Mouse (Mus musculus): Measurements from ENCODE around the gene Gnai2.

The Gnai2 gene

DNA sequence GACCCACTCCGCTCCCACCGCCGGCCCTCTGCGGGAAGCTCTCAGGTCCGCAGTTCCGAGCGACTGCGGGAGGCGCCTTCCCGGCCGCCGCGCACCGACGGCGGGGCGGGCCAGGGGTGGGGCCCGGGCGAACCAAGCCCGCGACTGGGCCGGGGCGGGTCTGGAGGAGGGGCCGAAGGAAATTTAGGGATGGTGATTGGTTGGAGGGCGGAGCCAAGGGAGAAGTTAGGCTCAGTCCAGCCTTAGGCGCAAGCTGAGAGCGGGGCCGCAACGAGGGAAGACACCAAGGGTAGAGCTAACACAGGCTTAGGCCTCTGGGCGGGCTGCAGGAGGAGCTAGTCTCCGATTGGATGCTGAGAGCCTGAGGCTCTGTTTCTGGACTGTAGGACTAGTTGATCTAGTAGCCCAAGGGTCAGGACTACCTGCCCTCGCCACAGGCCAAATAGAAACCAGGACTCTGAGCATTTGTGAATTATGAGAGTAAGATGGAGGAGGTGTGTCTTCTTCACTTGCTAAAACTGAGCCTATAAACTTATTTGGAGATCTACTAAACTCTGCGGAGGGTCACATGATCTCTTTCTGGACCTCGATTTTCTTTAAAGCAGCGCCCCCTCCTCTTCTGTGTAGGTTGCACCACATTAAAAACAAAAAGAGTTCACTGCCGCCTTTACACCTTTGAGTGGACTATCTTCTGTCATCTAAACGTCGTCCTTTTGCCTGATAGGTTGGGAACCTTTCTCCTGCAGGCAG is at the start of gene Gnai2:
Gnai2 (minus strand) TSS at position 89 of the 750 bp plus-strand sequence.
- DNase-seq = peak; percentile 96 to 97

DNA sequence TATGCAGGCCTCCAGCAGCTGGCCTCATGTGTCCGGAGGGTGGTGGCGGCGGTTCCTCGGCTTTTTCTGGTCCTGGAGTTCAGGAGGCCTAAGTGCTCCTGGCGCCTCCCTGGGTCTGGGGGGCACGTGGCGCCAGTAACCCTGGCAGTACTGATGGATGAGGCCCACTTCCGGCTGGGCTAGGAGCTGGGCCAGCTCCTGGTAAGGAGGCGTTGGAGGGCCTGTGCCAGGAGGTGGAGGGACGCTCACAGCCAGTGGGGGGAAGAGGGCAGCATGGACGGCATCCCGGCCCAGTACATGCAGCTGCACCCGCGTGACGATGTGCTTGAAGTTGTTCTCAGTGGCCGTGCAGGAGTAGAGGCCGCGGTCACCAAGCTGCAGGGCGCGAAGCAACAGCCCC is 47.2 kb upstream of the Gnai2 start:
- no peak for DNase-seq

- no peak for DNase-seq
Observed at GRCm38 (mm10) chr9:107679501-107679900, 44.3 kb upstream of the Gnai2 start, which contains the start of gene Gnat1. Gene Gnat1, minus strand, starts transcription at chr9:107679712.

DNA sequence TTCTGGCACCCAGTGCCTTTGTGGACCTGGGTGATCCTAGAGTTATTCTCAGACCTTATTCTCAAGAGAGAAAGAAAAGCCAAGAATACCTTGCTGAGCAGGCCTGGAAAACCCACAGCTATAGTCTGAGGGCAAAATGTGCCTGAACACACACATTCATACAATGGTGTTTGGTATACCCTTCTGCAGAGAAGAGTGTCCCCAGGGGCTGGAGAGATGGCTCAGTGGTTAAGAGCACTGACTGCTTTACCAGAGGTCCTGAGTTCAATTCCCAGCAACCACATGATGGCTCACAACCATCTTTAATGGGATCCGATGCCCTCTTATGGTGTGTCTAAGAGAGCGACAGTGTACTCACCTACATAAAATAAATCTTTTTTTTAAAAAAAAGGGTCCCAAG is 43.7 kb upstream of the Gnai2 start:
- DNase-seq = no peak

- DNase-seq = peak; percentile 77 to 83
Observed at GRCm38 (mm10) chr9:107677819-107678526, 42.8 kb upstream of the Gnai2 start.

DNA sequence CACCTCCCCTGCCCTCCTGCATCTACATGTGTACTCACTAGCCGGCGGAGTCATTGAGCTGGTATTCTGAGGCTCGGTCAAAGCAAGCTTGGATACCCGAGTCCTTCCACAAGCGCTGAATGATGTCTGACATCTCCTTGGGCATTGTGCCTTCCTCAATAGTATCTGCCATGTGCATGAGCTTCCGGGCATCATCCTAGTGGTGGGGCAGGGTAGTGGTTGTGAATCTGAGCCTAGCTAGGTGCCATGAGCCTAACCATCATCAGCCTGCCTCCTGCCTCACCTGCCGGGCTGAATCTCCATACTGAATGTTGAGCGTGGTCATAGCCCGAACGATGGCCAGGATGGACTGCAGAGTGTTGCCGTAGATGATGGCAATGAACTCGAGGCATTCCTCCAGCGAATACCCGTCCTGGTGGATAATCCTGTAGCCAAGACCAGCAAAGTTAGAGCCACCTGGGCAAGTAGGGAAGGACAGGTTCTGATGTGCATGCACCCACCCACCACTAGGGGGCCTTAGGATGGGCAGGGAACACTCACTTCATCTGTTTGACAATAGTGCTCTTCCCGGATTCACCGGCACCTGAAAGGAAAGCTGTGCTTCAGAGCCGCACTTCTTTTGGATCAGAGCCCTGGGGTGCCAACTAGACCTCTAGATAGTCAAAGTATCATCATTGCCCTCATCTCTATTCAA is 42.1 kb upstream of the Gnai2 start:
- peak; percentile 67 to 74 for DNase-seq

DNA sequence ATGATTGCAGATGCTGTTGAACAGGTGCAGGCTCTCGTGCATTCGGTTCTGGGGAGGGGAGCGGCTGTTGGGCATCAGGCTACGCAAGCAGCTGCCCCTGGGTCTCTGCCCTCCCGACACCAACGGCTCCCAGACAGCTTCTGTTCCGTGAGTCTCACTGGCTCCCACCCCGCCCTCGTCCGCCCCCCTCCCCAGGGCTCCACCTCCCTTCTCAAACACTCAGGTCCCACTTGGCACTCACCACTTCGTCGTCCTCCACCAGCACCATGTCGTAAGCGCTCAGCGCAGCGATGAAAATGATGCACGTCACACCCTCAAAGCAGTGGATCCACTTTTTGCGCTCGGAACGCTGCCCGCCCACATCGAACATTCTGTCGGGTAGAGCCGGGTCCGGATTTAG is 41.1 kb upstream of the Gnai2 start:
- DNase-seq = peak in 1 of 2 experiments; percentile 32

- DNase-seq = peak; percentile 85 to 89
Observed at GRCm38 (mm10) chr9:107675671-107676301, 40.6 kb upstream of the Gnai2 start.

DNA sequence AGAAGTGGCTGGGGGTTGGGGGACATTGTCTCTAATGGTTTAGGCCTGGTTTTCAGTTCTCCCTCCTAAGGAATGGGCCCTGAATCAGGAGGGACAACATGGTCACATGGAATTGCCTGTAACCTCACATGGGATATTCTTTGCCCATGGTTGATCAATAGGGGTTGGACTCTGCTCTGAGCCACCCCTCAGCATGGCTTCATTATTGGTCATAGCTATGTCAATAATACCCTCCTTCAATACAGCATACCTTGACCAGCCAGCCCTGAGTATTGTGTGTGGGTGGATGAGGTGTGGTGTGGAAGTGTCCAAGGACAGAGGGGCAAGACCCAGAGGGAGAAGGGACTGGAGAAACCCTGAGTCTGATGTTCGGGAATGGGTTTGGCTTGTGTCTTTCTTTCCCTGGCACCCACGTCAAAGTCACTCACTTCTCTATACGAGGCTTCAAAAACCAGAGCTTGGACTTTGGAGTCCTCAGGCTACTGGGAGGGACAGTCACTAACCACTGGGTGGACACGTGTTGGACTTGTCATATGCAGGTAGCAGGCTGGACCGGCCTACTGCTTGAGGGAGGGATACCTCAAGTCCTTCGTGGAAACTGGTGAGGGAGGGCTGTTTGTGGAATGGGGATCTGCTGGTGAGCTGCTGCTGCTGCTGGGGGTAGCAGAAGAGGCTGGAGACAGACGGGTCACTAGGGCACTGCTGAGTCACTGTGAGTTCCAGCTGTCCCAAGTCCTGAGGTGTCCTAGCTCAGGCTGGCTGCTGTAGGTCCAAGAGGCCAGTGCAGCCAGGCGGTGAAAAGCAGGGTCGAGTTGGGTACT is 39.7 kb upstream of the Gnai2 start:
- peak in 1 of 2 experiments; percentile 55 for DNase-seq

DNA sequence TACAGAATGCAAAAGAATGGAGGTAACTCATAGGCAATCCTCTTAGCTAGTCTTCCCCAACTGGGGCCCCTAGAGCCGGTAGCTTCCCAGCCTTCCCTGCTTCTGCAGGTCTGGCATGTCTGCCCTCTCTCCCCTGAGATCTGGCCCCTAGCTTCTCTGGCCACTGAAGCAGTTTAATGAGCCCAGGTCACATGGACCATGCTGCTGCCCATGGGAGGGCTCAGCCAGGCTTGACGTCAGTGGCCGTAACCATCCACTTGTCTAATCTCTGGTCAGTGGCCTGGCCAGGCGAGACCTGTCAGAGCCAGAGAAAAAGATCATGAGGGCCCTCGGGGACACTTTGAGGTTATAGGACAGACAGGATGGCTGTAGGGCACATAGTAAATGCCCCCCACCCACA is 35.1 kb upstream of the Gnai2 start:
- DNase-seq = peak; percentile 49 to 74

GRCm38 (mm10) chr9:107669480-107669945 is 34.3 kb upstream of the Gnai2 start, which contains the start of gene Slc38a3:
Gene Slc38a3, minus strand, starts transcription at chr9:107669530.
- peak in 1 of 2 experiments; percentile 44 for DNase-seq

GRCm38 (mm10) chr9:107668916-107669315 is 33.7 kb upstream of the Gnai2 start:
- DNase-seq = peak in 1 of 2 experiments; percentile 54

- DNase-seq = no peak
Observed at GRCm38 (mm10) chr9:107668011-107668410, 32.8 kb upstream of the Gnai2 start.

- DNase-seq = peak; percentile 80 to 87
Observed at GRCm38 (mm10) chr9:107667219-107667618, 32.1 kb upstream of the Gnai2 start.

- peak; percentile 38 to 65 for DNase-seq
Observed at GRCm38 (mm10) chr9:107666751-107667205, 31.6 kb upstream of the Gnai2 start.

- DNase-seq = no peak
Observed at GRCm38 (mm10) chr9:107665308-107665707, 30.1 kb upstream of the Gnai2 start.

DNA sequence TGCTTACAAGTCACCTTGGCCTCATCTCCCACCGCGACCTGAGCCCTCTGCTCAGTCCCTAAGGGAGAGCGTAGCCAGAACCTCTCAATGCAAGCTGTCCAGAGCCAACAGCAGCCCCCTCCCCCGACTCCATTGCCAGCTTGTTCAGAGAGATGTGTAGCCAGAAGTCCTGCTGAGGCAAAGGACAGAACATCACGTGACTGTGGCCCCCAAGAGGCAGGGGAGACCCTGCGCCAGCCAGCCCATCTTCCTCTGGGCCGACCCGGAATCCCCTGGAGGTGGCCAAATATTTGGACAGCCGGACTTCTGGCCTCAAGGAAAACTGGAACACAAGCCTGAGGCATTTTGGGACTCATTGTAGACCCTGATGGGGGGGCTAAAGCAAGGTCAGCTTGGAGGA is 28.4 kb upstream of the Gnai2 start:
- no peak for DNase-seq

DNA sequence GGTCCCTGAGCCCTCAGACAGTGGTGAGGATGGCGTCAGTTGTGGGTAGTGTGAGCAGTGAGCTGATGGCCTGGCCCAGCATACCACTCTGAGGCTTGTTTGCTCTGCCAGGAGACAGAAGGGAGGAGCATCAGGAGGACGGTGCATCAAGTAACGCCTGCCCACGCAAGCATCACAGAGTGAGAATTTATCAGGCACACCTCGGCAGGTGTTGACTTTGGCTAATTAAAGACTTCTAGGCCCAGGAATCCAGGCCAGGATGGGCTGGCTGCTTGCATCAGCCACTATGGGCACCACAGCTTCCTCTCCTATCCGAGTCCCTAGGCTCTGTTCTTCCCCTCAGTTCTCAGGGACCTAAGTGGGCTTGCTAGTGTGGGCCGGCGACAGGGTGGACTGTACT is 27.2 kb upstream of the Gnai2 start:
- DNase-seq = no peak

- DNase-seq = no peak
Observed at GRCm38 (mm10) chr9:107660777-107661176, 25.6 kb upstream of the Gnai2 start.

GRCm38 (mm10) chr9:107659961-107660360 is 24.8 kb upstream of the Gnai2 start:
- DNase-seq = no peak

- no peak for DNase-seq
Observed at GRCm38 (mm10) chr9:107659551-107659950, 24.4 kb upstream of the Gnai2 start.

DNA sequence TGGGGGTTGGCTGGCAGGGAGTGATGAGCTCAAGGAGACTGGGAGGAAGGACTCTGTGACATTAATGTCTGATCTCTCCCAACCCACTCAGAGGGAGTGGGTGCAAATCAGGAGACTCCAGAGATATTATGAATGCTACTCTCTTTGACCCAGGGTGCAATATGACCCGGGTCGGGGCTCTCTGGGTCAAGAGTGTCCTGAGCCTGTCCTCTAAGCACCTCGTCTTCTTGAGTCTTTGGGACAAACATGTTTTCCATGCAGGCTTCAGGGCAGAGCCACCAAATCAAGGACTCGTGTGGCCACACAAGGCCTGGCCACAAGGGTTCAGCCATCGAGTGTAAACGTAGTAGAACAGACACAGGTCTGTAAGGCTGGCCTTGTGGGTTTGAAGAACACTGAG is 22.9 kb upstream of the Gnai2 start:
- DNase-seq = no peak
